Mouse (Mus musculus) effector memory CD4-positive, alpha-beta T cell, adult 5 months (primary cell): ENCODE data around the gene Olfr78. TPM values are rescaled to one million over a fixed set of nuclear protein-coding genes. Genes with fewer than 3 reads are reported as not detected.

Experiments used
- polyA plus RNA-seq: library from polyadenylated mRNA; unstranded; fragments of 100-300 nt; shearing (Covaris generic); gene quantifications from one replicate; pipeline ENCODE4 v1.2.1, GENCODE M21; 2017

Olfr78 gene
- polyA plus RNA-seq, result not detected

GRCm38 (mm10) chr7:102759266-102759665 is at the start of gene Olfr78, which contains the start of gene Olfr560:
TSS of gene Olfr78 (minus strand) at chr7:102759471.
TSS of gene Olfr560 (minus strand) at chr7:102759366.

GRCm38 (mm10) chr7:102803180-102803579 is 43.9 kb upstream of the Olfr78 start, which contains the start of gene Olfr564:
TSS of gene Olfr564 (plus strand) at chr7:102803480.

GRCm38 (mm10) chr7:102770921-102771320 is 11.7 kb upstream of the Olfr78 start, which contains the start of gene Olfr561:
TSS of gene Olfr561 (plus strand) at chr7:102771221.

DNA sequence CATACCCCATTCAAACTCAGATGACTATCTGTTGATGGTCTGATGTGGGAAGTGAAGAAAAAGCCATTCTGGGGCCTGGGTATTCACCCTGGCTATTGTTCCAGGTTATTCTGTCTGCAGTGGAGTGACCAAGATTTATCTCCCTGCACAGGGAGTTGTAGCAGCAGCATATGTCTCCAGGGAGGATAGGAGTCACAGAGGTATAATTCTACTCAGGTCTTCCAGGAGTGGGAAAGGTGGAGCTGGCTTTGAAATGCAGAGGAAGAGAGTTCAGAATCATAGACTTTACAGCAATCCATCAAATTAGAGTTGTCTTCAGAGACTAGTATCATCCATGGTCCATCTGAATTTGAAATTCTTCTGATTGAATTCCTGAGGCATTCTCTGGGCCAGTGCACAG is 31.9 kb downstream of the Olfr78 start, which contains the start of gene Olfr559:
Olfr559 (minus strand) TSS at position 101 of the 400 bp plus-strand sequence.

DNA sequence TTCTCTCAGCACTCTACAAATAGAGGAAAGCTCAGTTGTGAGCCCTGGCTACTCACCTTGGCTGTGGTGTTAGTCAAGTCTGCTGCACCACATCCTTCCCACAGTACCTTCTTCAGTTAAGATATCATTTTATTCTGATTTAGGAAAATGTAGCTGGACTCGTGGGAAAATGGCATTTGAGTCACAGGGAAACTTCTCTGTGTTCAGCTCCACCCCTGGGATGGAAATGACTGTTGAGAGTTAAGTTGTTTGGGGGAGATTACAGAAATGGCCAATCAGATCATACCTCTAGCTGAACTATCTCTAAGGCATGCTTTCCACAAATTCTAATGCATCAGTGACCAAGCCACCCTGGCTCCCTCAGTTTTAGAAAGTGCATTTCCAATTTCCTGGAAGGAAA is 40.3 kb downstream of the Olfr78 start, which contains the start of gene Olfr33:
Olfr33 (minus strand) TSS at position 101 of the 400 bp plus-strand sequence.

DNA sequence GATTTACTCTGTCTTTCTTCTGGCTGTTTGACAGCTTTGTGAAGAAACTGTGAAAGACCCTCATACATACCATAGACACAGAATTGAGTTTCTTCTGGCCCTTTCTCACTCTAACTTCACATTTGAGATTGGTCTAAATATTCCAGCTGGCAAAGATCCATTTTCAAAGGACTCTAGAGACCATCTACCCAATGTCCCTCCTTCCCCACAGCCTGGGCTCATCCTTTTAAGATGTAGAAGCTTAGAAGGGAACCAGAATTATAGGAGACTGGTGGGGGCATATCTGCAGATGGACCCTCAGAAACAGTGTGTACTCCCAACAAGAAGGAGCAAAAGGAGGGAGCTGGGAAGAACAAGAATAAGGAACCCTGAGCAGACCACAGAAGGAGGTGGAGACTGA is 57.4 kb downstream of the Olfr78 start, which contains the start of gene Olfr558:
Olfr558 (plus strand) TSS at position 301 of the 400 bp plus-strand sequence.

GRCm38 (mm10) chr7:102695358-102696125 is 63.7 kb downstream of the Olfr78 start, which contains the start of gene Olfr557:
TSS of gene Olfr557 (plus strand) at chr7:102695910.

Other genes starting within 250 kb of the Olfr78 start
- gene Olfr547, start 224.7 kb downstream of the Olfr78 start, polyA plus RNA-seq, result not detected
- gene Olfr548-ps1, start 218.6 kb downstream of the Olfr78 start, polyA plus RNA-seq, result not detected
- not detected for gene Olfr549, start 209.6 kb downstream of the Olfr78 start, polyA plus RNA-seq
- gene Trim21, start 194.0 kb downstream of the Olfr78 start, polyA plus RNA-seq, result 20.7 TPM
- gene Olfr550, start 188.0 kb downstream of the Olfr78 start, polyA plus RNA-seq, result not detected
- 0.06 TPM for gene Olfr551, start 167.6 kb downstream of the Olfr78 start, polyA plus RNA-seq
- not detected for gene Olfr552, start 161.7 kb downstream of the Olfr78 start, polyA plus RNA-seq
- gene Olfr553, start 141.3 kb downstream of the Olfr78 start, polyA plus RNA-seq, result not detected
- 0.52 TPM for gene Olfr554, start 121.0 kb downstream of the Olfr78 start, polyA plus RNA-seq
- gene Olfr555, start 100.6 kb downstream of the Olfr78 start, polyA plus RNA-seq, result not detected
- gene Olfr556, start 94.6 kb downstream of the Olfr78 start, polyA plus RNA-seq, result not detected
- gene Trim68, start 72.1 kb downstream of the Olfr78 start, polyA plus RNA-seq, result 7.1 TPM
- not detected for gene Olfr557, start 63.6 kb downstream of the Olfr78 start, polyA plus RNA-seq
- gene Olfr558, start 57.3 kb downstream of the Olfr78 start, polyA plus RNA-seq, result not detected
- not detected for gene Olfr33, start 40.4 kb downstream of the Olfr78 start, polyA plus RNA-seq
- not detected for gene Olfr559, start 32.0 kb downstream of the Olfr78 start, polyA plus RNA-seq
- not detected for gene Olfr560, start 105 bp downstream of the Olfr78 start, polyA plus RNA-seq
- gene Olfr561, start 11.8 kb upstream of the Olfr78 start, polyA plus RNA-seq, result not detected
- not detected for gene Olfr564, start 44.0 kb upstream of the Olfr78 start, polyA plus RNA-seq
- not detected for gene Olfr566, start 99.3 kb upstream of the Olfr78 start, polyA plus RNA-seq
- gene Olfr568, start 117.7 kb upstream of the Olfr78 start, polyA plus RNA-seq, result not detected
- not detected for gene Olfr569, start 131.4 kb upstream of the Olfr78 start, polyA plus RNA-seq
- not detected for gene Olfr570, start 135.1 kb upstream of the Olfr78 start, polyA plus RNA-seq
- not detected for gene Olfr571, start 158.1 kb upstream of the Olfr78 start, polyA plus RNA-seq
- not detected for gene Olfr572, start 164.9 kb upstream of the Olfr78 start, polyA plus RNA-seq
- gene Olfr573-ps1, start 183.1 kb upstream of the Olfr78 start, polyA plus RNA-seq, result not detected
- not detected for gene Olfr574, start 189.0 kb upstream of the Olfr78 start, polyA plus RNA-seq
- gene Olfr575, start 199.3 kb upstream of the Olfr78 start, polyA plus RNA-seq, result not detected
- not detected for gene Olfr576, start 203.2 kb upstream of the Olfr78 start, polyA plus RNA-seq
- gene Olfr577, start 216.5 kb upstream of the Olfr78 start, polyA plus RNA-seq, result not detected
- not detected for gene Olfr578, start 229.9 kb upstream of the Olfr78 start, polyA plus RNA-seq